Mouse (Mus musculus) heart, postnatal 10 days (tissue): ENCODE measurements around the gene Ripply2. TPM values are rescaled to one million over a fixed set of nuclear protein-coding genes. Genes with fewer than 3 reads are reported as not detected.
"Not testable (repeated sequence)": the region's sequence is repeated elsewhere in the genome, so short reads cannot be mapped to it uniquely, and the experiment has no call there.

ENCODE experiments used
- DNase-seq, 2 experiments: peaks; one replicate each; pipeline ENCODE4 v3.0.0; 2021
- intact Hi-C: fragments of 180-260 bp; cut with DNase I; formaldehyde crosslinking; loops from one replicate; pipeline ENCODE4 v1.15.1; 2025
- total RNA-seq, 2 experiments: library from RNA; stranded (reverse); gene quantifications; 2 replicates each; pipeline ENCODE4 v1.2.3; 2021

The Ripply2 gene
- total RNA-seq = not detected

DNA sequence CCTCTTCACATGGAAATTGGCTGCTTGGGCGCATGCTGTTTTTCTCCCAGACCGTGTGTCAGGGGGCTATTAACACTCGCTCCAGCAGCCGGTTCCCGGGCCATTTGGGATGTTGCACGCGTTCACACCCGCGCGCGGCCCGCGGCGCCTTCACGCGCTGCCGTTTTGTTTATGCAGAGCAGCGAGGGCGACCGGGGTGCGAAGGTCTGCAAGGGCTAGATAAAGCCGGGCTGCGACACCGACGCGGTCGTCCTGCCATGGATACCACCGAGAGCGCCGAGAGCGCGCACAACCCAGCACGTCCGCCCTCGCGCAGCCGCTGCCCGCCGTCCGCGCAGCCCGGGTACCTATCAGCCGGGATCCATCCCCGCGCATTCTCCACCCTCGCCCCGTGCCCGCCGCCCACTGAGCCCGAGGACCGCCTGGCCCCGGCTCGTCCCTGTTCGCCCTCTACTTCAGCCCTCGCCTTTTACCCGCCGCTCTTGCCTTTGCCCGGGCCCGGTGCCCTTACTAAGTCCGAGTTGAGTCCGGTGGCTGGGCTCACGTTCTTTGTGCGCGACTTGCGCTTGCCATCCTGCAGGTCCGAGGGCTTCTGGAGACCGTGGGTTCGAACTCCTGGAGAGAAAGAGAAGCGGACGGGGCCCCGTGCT is at the start of gene Ripply2:
TSS of gene Ripply2 (plus strand) at position 250 of the 650 bp plus-strand sequence.
- intact Hi-C loops = no loop called here
- peak in 1 of 2 experiments; percentile 11 for DNase-seq

- intact Hi-C loops, DNase-seq: not testable (repeated sequence)
Observed at GRCm38 (mm10) chr9:86972471-86972870, 42.9 kb upstream of the Ripply2 start.

DNA sequence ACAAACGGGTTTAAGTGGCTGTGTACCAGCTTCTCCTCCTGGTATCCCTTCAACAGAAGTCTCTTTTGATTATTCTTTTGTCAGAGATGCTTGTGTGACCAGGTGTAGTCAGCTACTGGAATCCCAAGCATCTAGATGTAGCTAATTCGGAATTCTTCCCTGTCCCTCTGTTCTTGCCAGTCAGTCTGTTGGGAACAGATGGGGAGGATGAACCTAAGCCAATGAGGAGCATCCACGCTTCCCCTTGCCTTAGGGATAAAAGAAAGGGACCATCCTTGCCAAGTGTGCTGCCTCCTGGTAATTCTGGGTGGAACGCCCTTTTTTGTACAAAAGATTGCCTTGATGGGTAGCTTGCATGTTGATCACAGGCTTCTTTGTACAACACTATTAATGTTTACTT is 41.8 kb upstream of the Ripply2 start:
- intact Hi-C loops = no loop called here
- DNase-seq = no peak

DNA sequence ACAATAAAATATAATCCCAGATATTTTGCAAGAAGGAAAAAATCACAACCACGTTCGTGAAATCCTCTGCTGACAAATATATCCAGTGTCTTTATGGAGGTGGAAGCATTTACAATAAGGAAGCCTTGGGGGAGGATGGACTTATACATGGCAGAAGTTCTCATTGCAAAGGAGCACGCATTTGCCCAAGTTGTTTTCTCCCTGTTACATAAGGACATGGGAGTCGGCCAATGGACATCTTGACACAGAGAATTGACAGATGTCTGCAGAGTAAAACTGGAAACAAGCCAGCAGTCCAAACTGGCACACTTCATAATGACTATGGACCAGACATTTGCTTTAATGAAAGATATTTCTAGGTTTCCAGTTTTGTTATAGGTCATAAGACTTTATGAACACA is 38.4 kb upstream of the Ripply2 start:
- peak; percentile 9 to 11 for DNase-seq
- intact Hi-C loops = no loop called here

GRCm38 (mm10) chr9:86978257-86978907 is 37.0 kb upstream of the Ripply2 start:
- DNase-seq = no peak
- intact Hi-C loops = no loop called here

GRCm38 (mm10) chr9:86980048-86980447 is 35.3 kb upstream of the Ripply2 start:
- intact Hi-C loops = no loop called here
- DNase-seq = no peak

- intact Hi-C loops = no loop called here
- no peak for DNase-seq
Observed at GRCm38 (mm10) chr9:86980942-86981341, 34.4 kb upstream of the Ripply2 start.

DNA sequence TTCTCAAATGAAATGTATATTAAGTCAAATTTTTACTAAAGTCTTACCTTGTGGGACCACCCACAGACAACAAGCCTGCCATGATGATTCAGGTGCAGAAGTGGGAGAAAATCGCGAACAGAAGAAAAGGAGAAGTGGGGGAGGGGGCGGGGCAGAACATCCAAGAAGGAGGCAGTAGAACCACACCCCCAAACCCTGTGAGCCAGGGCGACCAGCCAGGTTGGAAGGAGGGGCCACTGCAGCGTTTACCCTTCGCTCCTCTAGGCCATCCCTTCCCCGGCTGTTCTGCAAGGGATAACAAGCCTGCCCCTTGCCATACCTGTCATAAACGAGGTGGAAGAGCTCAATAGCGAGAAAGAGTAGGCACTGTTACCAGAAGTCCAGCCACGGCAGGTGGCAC is 33.8 kb upstream of the Ripply2 start:
- DNase-seq = no peak
- intact Hi-C loops = no loop called here

DNA sequence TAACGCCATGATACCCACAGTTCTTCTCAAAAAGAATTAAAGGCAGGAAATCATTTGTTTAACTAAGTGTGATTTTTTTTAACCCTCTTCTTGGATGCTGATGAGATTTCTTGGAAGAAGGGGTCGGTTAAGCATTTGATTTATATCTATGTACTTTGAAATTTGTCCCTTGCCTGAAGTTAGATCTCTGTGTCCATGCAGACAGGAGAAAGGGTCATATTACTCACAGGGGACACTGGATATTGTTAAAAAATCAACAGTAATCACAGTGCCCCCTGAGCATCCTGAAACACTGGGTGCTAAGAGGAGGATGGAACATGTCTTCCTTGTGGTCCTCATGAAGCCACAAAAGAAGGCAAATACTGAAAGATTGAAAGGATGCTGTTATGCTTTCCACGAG is 30.8 kb upstream of the Ripply2 start:
- no peak for DNase-seq
- intact Hi-C loops = no loop called here

- intact Hi-C loops = no loop called here
Observed at GRCm38 (mm10) chr9:86985105-86985504, 30.2 kb upstream of the Ripply2 start.

DNA sequence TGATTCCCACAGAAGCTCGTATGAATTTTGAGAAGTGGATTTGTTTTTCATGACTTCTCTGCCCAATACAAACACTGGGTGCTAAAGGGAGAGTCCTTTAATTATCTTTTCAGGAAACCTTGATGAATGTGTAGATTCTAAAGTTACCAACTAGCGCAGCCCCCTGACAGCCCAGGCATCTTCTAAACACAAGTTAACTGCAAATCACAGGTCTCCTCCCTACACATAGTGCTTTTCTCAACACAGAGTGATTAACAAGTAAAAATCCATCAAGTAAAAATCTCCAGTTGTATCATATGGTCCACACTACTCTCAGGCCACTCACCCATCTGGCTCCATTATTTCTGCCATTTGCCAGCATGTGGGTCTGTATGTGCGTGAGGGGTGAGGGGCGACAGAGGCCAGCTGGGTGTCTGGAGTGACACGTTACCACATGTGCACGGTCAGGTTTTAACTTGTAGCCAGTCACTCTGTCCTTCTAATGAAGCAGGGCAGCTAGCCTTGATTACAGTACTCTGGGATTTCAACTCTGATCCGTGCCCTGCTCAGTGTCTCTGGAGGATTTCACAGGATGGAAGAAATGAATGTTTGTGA is 28.5 kb upstream of the Ripply2 start:
- DNase-seq = no peak
- intact Hi-C loops = no loop called here

More at GRCm38 (mm10) chr9:86985105-86985504, 30.2 kb upstream of the Ripply2 start:
- no peak for DNase-seq

GRCm38 (mm10) chr9:86989822-86990221 is 25.5 kb upstream of the Ripply2 start:
- no peak for DNase-seq
- intact Hi-C loops = no loop called here

GRCm38 (mm10) chr9:86991758-86992157 is 23.6 kb upstream of the Ripply2 start:
- intact Hi-C loops = no loop called here
- no peak for DNase-seq

GRCm38 (mm10) chr9:86997046-86997691 is 18.2 kb upstream of the Ripply2 start:
- intact Hi-C loops = no loop called here

GRCm38 (mm10) chr9:86999956-87000582 is 15.3 kb upstream of the Ripply2 start:
- no peak for DNase-seq
- intact Hi-C loops = no loop called here

More at GRCm38 (mm10) chr9:86997046-86997691, 18.2 kb upstream of the Ripply2 start:
- DNase-seq = no peak

GRCm38 (mm10) chr9:87004701-87005434 is 10.5 kb upstream of the Ripply2 start:
- intact Hi-C loops = no loop called here

DNA sequence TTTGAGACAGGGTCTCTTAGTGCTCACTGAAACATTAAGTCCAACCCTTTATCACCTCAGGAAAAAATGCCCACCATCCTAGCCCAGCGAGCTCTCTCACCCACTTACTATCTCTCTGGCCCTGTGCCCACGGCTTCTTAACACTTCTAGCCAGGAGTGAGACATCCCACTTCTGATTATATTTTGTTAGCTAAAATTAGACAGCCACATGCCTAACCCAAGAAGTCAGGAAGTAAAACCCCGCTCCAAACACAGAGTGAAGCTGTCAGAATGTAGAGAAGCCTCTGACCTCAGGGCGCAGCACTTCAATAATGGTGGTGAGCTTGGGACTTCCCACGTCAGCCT is 9.9 kb upstream of the Ripply2 start:
- peak; percentile 43 to 61 for DNase-seq
- intact Hi-C loops = no loop called here

More at GRCm38 (mm10) chr9:87004701-87005434, 10.5 kb upstream of the Ripply2 start:
- no peak for DNase-seq

DNA sequence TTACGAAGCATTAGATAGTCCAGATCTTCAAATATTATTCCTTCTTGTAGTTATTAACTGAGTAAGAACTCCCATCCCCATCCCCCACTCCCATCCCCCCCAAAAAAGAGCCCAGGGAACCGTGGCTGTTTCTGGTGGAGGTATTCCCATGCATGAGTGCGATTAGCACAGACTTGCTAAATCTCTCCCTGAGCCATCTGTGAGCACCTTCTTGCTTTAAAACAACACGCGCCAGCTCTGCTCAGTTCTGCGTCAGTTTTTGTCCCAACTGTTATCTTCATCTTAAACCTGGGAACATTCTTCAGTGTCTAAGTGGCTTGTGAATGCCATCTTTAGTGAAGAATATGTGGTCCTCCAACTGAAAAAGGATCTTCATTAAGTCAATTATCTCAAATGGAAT is 6.8 kb upstream of the Ripply2 start:
- intact Hi-C loops = no loop called here
- no peak for DNase-seq

DNA sequence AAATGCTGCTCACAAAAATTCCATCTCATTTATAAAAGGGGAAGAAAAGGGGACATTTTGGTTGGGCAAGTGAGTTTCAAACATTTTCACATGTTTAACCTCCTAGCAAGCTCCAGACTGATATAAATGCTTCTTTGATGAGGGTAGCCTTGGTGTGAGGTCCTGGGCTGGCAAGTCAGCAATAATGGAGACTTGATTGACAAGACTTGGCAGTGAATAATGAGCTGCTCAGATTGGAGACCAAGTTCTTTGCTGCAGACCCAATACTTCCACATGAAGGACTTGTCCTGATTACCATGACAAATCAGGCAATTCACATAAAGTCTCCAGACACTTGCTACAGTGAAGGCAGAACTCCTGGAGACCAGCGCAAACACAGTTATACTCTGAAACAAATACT is 6.4 kb upstream of the Ripply2 start:
- DNase-seq = no peak
- intact Hi-C loops = no loop called here

DNA sequence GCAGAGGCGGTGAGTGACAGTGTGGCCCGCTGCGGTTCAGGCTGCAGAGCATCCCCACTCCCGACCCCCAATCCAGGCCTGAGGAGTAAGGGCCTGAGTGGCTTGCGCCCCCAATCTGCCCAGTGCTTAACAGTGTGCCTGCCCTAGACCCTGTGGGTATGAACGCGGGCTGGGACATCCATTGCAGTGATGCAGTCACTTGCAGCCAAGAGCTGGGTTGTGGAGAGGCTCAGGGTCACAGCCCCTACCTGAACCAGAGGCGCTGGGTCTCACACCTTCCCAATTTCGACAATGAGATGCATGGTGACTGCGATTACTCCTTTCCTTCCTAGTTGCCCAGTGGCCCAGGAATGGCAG is 579 bp downstream of the Ripply2 start:
- intact Hi-C loops = no loop called here
- no peak for DNase-seq
